Mouse (Mus musculus) ES-Bruce4 (cell line): ENCODE measurements around the gene Zfp872. TPM values are rescaled to one million over a fixed set of nuclear protein-coding genes. Genes with fewer than 3 reads are reported as not detected.
A peak's percentile ranks its signal among the peaks of the same experiment; 100 is the strongest.

ENCODE experiments used
- H3K27ac ChIP-seq: 2 replicates; pipeline ENCODE4 v1.5.1; 2012; ENCODE audit warnings: low read length, inconsistent platforms; ENCODE audit not compliant: insufficient read depth
- H3K27me3 ChIP-seq: 2 replicates; pipeline ENCODE4 v1.6.1; 2012; ENCODE audit warnings: mild to moderate bottlenecking, low read length, inconsistent platforms; ENCODE audit not compliant: control insufficient read depth, poor library complexity, insufficient read depth, severe bottlenecking
- H3K36me3 ChIP-seq: 2 replicates; pipeline ENCODE4 v1.6.1; 2012; ENCODE audit warnings: inconsistent platforms, mild to moderate bottlenecking, low read length, moderate library complexity; ENCODE audit not compliant: control insufficient read depth, poor library complexity, insufficient read depth, severe bottlenecking
- H3K4me1 ChIP-seq: one replicate; pipeline ENCODE4 v1.8.1; 2011; ENCODE audit warnings: low read length; ENCODE audit not compliant: control insufficient read depth, insufficient read depth
- H3K4me3 ChIP-seq: 2 replicates; pipeline ENCODE4 v1.5.1; 2011; ENCODE audit warnings: low read depth, mild to moderate bottlenecking, low read length
- H3K9ac ChIP-seq: 2 replicates; pipeline ENCODE4 v1.6.1; 2012; ENCODE audit warnings: low read depth, mild to moderate bottlenecking, inconsistent platforms; ENCODE audit not compliant: poor library complexity, severe bottlenecking
- H3K9me3 ChIP-seq: replicated peaks from 2 replicates; pipeline ENCODE4 v1.6.1; 2012; ENCODE audit warnings: mild to moderate bottlenecking, low read length, inconsistent platforms; ENCODE audit not compliant: control insufficient read depth, poor library complexity, insufficient read depth, severe bottlenecking
- CTCF ChIP-seq: IDR thresholded peaks from one replicate; pipeline ENCODE4 v1.8.1; 2011; ENCODE audit warnings: low read depth, low read length
- EP300 ChIP-seq: IDR thresholded peaks from 2 replicates; pipeline ENCODE4 v1.6.1; 2011; ENCODE audit warnings: low read depth, low read length; ENCODE audit not compliant: insufficient read depth
- POLR2A ChIP-seq: IDR thresholded peaks from one replicate; pipeline ENCODE4 v1.8.1; 2011; ENCODE audit warnings: low read length; ENCODE audit not compliant: insufficient read depth
- polyA plus RNA-seq: library from polyadenylated mRNA; stranded (reverse); fragments of >200 nt; gene quantifications from 2 replicates; pipeline ENCODE4 v1.2.4, GENCODE M21; 2011; ENCODE audit warnings: low read depth; ENCODE audit not compliant: missing spikeins, insufficient read depth, insufficient read length

Gene Zfp872
- polyA plus RNA-seq, 1 experiment = 1.4 TPM

- TF ChIP-seq POLR2A (no peak), EP300 (peak; percentile 89)
- Histone ChIP-seq H3K9me3 (peaks cover 10% of the 10 kb centered on the region), H3K4me1 (peaks cover 7% of the 10 kb centered on the region), H3K27me3 (no peaks in the 10 kb centered on the region), H3K9ac (peak overlapping the region; percentile 54), H3K36me3 (no peaks in the 10 kb centered on the region), H3K4me3 (no peak overlapping the region), H3K27ac (peak overlapping the region; percentile 91)
Observed at GRCm38 (mm10) chr9:22165964-22166363, 21.9 kb upstream of the Zfp872 start.

GRCm38 (mm10) chr9:22166686-22167085, 21.2 kb upstream of the Zfp872 start:
- H3K36me3 ChIP-seq = no peaks in the 10 kb centered on the region
- TF ChIP-seq CTCF (peak; percentile 51), EP300 (no peak)
- 0 out of 2 replicates have a peak overlapping the region, but pooled peaks have one; percentile 8 for H3K9ac ChIP-seq
- peak overlapping the region; percentile 68 for H3K27ac ChIP-seq
- H3K4me1 ChIP-seq = peaks cover 6% of the 10 kb centered on the region
- H3K27me3 ChIP-seq = no peaks in the 10 kb centered on the region
- H3K4me3 ChIP-seq = no peak overlapping the region
- peaks cover 10% of the 10 kb centered on the region for H3K9me3 ChIP-seq

- Histone ChIP-seq H3K27ac (no peak overlapping the region), H3K4me1 (peaks cover 2% of the 10 kb centered on the region), H3K4me3 (no peak overlapping the region), H3K9ac (no peak overlapping the region), H3K36me3 (no peaks in the 10 kb centered on the region), H3K9me3 (peaks cover 10% of the 10 kb centered on the region), H3K27me3 (no peaks in the 10 kb centered on the region)
- TF ChIP-seq CTCF (no peak), EP300 (no peak), POLR2A (no peak)
Observed at GRCm38 (mm10) chr9:22167751-22168150, 20.1 kb upstream of the Zfp872 start.

- no peak overlapping the region for H3K9ac ChIP-seq
- H3K27ac ChIP-seq = no peak overlapping the region
- H3K9me3 ChIP-seq = peaks cover 10% of the 10 kb centered on the region
- no peak overlapping the region for H3K4me3 ChIP-seq
- H3K4me1 ChIP-seq = peaks cover 2% of the 10 kb centered on the region
- H3K27me3 ChIP-seq = no peaks in the 10 kb centered on the region
- H3K36me3 ChIP-seq = no peaks in the 10 kb centered on the region
- no peak for TF ChIP-seq EP300
- no peak for TF ChIP-seq CTCF
- TF ChIP-seq POLR2A = no peak
Observed at GRCm38 (mm10) chr9:22169327-22169726, 18.6 kb upstream of the Zfp872 start.

- no peak overlapping the region for H3K4me3 ChIP-seq
- TF ChIP-seq POLR2A (no peak), CTCF (no peak), EP300 (no peak)
- H3K4me1 ChIP-seq = peaks cover 2% of the 10 kb centered on the region
- H3K9me3 ChIP-seq = peaks cover 20% of the 10 kb centered on the region
- H3K36me3 ChIP-seq = no peaks in the 10 kb centered on the region
- H3K9ac ChIP-seq = no peak overlapping the region
- no peak overlapping the region for H3K27ac ChIP-seq
- H3K27me3 ChIP-seq = no peaks in the 10 kb centered on the region
Observed at GRCm38 (mm10) chr9:22172318-22172717, 15.6 kb upstream of the Zfp872 start.

GRCm38 (mm10) chr9:22196412-22196811, 8.5 kb downstream of the Zfp872 start:
- Histone ChIP-seq H3K27me3 (peaks cover 2% of the 10 kb centered on the region; the same call in 1 of the 2 replicates), H3K27ac (no peak overlapping the region), H3K36me3 (no peaks in the 10 kb centered on the region), H3K4me3 (no peak overlapping the region), H3K4me1 (no peaks in the 10 kb centered on the region), H3K9me3 (0 out of 2 replicates have a peak, but pooled peaks cover 2% of the 10 kb centered on the region), H3K9ac (no peak overlapping the region)
- no peak for TF ChIP-seq CTCF
- no peak for TF ChIP-seq EP300
- TF ChIP-seq POLR2A = no peak
